Mouse (Mus musculus) gastrocnemius, postnatal 10 days (tissue): ENCODE results near the gene Sh3d21. TPM values are rescaled to one million over a fixed set of nuclear protein-coding genes. Genes with fewer than 3 reads are reported as not detected.
A peak's percentile ranks its signal among the peaks of the same experiment; 100 is the strongest.

Experiments
- DNase-seq: peaks from one replicate; pipeline ENCODE4 v3.0.0; 2021; ENCODE audit warnings: mixed read lengths
- total RNA-seq, 2 experiments: library from RNA; stranded (reverse); gene quantifications; 2 replicates each; pipeline ENCODE4 v1.2.3; 2021

Gene Sh3d21
- total RNA-seq, 2 experiments from 2014 or later: 1.2 to 1.4 TPM

DNA sequence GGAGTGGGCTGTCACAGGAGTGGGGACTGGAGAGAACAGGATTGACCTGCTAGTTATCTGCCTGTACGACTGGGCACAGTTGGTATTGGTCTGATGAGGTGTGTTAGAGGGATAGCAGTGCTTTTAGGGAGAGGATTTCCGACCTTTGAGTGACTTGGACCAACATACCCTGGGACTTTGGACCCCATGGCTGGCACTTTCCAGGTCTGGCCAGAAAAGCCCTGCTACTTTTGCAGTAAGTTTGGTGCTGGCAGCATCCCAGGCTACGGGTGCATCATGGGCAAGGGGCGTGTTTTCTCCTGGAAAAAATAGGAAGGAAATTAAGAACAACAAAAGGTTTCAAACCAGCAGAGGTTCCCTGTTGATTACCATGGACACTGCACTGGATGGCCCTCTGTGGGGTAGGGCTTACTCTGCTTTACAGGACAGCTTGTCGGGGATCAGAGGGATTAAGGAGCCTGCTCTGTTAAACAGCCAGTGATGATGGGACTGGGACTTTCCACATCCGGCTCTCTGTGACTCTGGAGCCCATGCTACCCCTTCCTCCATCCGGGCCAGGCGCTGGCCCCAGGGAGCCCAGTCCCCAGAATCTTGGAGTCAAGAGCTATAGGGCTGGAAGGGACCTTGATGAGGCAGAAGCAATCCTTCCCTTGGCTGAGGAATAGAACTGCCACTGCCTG lies 55.1 kb downstream of the Sh3d21 start:
- DNase-seq: peak; percentile 40

DNA sequence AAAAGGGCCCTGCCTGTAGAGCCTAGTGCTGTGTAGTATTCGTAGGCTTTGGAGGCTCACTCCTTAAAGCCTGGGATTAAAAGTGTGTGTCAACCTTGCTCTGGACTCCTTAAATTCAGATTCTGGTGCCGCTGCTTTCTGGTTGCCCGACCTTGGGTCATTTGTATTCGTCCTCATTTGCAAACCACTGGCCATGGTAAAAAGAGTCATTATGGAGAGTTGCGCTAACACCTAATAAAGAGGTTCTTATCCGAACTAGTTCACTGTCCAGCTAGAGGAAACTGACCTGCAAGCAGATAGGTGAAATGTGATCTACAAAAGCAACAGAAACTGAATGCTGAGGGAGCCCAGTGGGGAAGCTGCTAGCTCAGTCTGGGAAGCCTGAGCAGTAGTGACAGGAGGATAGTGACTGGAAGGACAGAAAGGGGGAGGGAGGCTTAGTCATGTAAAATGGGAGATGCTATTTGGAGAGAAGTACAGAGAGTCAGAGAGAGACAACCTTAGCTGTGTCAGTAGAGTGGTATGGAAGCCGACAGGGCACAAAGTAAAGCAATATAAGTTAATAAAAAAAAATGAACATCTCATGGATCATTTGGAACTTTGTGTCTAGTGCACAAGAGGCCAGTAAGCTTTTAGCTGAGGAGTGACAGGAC lies 58.0 kb downstream of the Sh3d21 start:
- DNase-seq: no peak

DNA sequence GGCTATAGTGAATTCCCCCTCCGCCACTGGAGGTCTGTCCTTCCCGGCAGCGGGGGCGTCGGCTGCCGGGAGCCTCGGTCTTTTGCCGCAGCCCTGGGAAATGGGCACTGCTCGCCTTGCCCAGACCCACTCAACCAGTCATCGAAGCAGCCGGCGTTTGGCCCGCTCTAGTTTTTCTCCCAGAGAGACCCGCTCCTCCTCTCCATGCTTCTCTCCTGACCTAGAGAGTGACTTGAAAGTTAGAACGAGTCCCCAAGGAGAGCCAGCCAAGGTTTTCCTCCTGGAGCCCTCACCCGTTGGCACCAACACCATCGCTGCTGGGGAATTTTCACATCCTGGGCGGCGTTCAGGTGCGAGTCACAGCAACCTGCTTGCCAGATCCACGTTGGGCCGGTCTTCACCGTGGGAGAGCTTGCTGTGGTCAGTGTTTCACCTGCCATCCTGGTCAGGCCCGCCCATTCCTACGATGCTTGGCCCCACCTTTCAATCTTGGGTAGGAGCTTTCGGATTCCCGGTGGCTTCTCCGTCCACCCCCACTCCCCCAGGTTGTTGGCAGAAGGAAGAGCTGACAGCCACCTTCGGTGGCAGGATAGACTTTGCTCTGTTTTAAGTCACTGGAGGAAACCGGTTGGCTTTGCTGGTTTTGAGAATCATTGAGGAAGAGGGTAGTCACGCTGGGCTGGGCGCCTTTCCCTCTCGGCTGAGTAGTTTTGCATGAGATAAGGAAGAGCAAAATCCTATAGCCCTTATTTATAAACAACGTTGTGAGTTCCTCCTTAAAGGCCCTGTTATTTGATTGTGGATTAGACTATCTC lies 58.8 kb downstream of the Sh3d21 start:
- DNase-seq: peak; percentile 39

DNA sequence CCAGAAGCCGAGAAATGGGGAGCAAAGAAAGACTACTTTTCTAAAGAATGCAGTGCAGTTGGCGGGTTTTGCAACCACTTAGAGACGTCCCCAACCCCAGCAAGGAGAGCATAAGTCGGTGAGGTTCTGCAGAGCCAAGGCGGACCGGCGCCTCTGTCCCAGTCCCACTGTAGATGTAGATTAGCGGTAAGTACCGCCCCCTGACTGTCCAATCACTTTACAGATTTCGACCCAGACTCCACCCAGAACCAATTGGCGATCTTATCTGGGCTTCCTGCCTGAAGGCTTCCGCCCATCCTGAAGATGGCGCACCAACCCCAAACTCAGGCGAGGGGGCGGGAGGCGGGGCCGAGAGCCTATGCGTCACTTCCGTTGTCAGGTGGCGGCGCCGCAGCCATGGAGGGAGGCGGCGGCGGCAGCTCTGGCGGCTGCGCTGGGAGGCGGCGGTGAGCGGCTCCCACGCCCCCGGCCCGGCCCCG lies 59.7 kb downstream of the Sh3d21 start, which contains the start of gene Stk40:
Gene Stk40, plus strand, starts transcription at position 368 of the 479 bp plus-strand sequence.
- peak; percentile 95 for DNase-seq

DNA sequence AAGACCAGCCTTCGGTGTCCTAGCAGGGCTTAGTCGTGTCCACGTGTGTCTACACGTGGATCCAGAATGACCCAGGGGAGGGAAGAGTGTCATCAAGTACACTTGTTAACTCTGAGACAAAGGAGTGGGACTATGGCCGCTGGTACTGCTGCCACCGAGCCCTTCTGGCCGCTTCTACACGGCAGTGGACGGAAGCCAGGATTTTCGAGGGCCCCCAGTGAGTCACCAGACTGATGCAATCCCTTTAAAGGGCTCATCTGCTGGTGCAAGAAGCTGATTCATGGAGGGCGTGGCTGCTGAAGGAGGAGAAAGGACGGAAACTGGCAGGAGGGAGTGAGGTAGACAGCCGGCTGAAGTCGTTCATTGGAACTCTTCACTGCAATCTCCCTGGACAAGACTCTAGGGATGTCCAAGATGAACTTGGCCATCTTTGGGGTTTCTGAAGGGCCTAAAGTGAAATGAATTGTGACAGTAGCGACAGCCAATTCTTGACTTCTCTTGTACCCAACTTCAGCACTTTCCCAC lies 60.2 kb downstream of the Sh3d21 start:
- DNase-seq: peak; percentile 87

DNA sequence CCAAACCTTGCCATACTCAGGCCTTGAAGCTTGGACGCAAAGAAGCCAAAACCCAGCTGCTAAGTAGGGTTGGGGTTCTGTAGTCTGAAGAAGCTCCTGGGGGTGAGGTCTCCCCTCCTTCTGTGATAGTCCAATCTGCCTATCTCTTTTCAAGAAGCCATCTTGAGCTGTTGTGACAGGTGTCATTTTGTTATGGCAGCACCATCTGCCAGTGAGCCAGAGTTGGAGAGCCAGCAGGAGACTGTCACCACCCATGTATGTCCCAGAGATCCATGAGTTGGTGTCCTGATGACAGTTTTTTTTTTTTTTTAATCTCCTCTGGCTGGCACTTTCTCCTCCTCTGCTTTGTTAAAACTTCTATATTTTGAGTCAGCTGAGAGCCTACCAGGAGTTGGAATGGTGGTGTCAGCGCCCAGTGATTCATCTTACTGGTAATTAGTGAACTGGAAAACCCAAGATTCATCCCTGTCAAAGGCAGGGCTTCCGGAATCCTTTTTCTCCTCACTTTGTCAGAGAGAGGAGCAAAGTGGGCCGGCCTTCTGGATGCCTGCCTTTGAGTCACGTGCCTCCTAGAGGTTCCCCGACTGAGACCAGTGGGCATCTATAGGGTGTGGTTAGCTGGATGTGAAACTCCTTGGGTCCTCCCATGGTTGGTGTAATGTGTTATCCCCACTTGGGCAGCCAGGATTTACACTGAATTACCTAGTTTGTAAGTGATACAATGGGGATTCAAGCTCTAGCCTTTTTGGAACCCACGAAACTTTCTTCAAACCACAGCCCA lies 61.0 kb downstream of the Sh3d21 start:
- peak; percentile 27 for DNase-seq

DNA sequence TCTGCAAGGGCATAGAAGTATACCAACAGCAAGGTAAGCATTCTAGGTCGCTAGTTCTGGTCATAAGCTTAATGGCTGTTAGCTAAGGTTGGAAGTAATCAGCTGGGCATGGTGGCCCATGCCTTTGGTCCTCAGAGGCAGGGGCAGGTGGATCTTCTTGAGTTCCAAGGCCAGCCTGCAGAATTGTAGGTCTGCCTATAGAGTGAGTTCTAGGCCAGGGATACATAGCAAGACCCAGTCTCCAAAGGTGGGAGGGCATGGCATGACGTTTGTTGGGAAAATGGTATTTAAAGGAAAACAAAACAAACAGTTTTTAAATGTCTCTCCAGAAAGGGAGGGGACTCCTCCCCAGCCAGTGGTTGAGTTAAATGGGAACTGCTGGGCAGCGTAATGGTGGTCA lies 62.5 kb downstream of the Sh3d21 start:
- DNase-seq: no peak

Other genes starting within 250 kb of the Sh3d21 start
- gene Csf3r, start 138.9 kb downstream of the Sh3d21 start, total RNA-seq: 1 to 10 TPM in 1 of 2 experiments, not detected in 1; 1.1 TPM
- 10 to 100 TPM; 59.0 to 61.2 TPM for gene Mrps15, start 116.6 kb downstream of the Sh3d21 start, total RNA-seq
- gene Oscp1, start 104.9 kb downstream of the Sh3d21 start, total RNA-seq: 1 to 10 TPM; 2.9 to 3.5 TPM
- gene Lsm10, start 66.9 kb downstream of the Sh3d21 start, total RNA-seq: 10 to 100 TPM in 1 of 2 experiments, 1 to 10 TPM in 1; 8.0 to 10.8 TPM
- gene Stk40, start 59.5 kb downstream of the Sh3d21 start, total RNA-seq: 10 to 100 TPM; 28.8 to 39.5 TPM
- gene Eva1b, start 15.7 kb downstream of the Sh3d21 start, total RNA-seq: 10 to 100 TPM; 20.0 to 25.5 TPM
- 100 to 1,000 TPM; 131 to 152 TPM for gene Thrap3, start 39.3 kb upstream of the Sh3d21 start, total RNA-seq
- 100 to 1,000 TPM; 209 to 239 TPM for gene Map7d1, start 92.9 kb upstream of the Sh3d21 start, total RNA-seq
- gene Trappc3, start 98.8 kb upstream of the Sh3d21 start, total RNA-seq: 10 to 100 TPM; 25.7 to 29.2 TPM
- 1 to 10 TPM; 5.7 to 5.9 TPM for gene Col8a2, start 123.3 kb upstream of the Sh3d21 start, total RNA-seq
- 10 to 100 TPM; 12.9 to 15.7 TPM for gene Adprhl2, start 158.2 kb upstream of the Sh3d21 start, total RNA-seq
- gene Tekt2, start 162.2 kb upstream of the Sh3d21 start, total RNA-seq: 1 to 10 TPM in 1 of 2 experiments, under 1 TPM in 1; 0.80 to 1.5 TPM